Mouse (Mus musculus): ENCODE results near the gene Fcer1g.

GRCm38 (mm10) chr1:171258921-171259320, 24.8 kb upstream of the Fcer1g start:
- TF ChIP-seq CTCF (IDR thresholded peaks at IDR 0.05; ENCODE audit: insufficient read depth, low read length) (no peak), POLR2A (IDR thresholded peaks at IDR 0.05; ENCODE audit: borderline replicate concordance, extremely low read depth, low read depth, low read length) (no peak)
